Mouse (Mus musculus) spleen, adult 2 months (tissue): ENCODE results near the gene Wdr70. TPM values are rescaled to one million over a fixed set of nuclear protein-coding genes. Genes with fewer than 3 reads are reported as not detected.

Experiments
- DNase-seq, 2 experiments: peaks; one replicate each; pipeline versions ENCODE4 v3.0.0 to v3.0.0-alpha.2; 2012 to 2021; ENCODE audit warnings: low spot score in 2 of 2, low read depth in 1 of 2
- H3K27ac ChIP-seq: fragments of 200-500 bp; 2 replicates; pipeline ENCODE4 v1.5.1; 2012; ENCODE audit warnings: low read length, inconsistent platforms; ENCODE audit not compliant: insufficient read depth
- H3K27me3 ChIP-seq: fragments of 200-500 bp; 2 replicates; pipeline ENCODE4 v1.6.1; 2012; ENCODE audit warnings: mild to moderate bottlenecking, moderate library complexity, low read length, inconsistent platforms; ENCODE audit not compliant: control insufficient read depth, insufficient read depth
- H3K36me3 ChIP-seq: fragments of 200-500 bp; 2 replicates; pipeline ENCODE4 v1.6.1; 2012; ENCODE audit warnings: mild to moderate bottlenecking, low read length, inconsistent platforms; ENCODE audit not compliant: control insufficient read depth, insufficient read depth
- H3K4me1 ChIP-seq: fragments of 200-500 bp; 2 replicates; pipeline ENCODE4 v1.6.1; 2011; ENCODE audit warnings: inconsistent platforms; ENCODE audit not compliant: control insufficient read depth, insufficient read depth, insufficient read length
- H3K4me3 ChIP-seq: fragments of 200-500 bp; 2 replicates; pipeline ENCODE4 v1.5.1; 2011; ENCODE audit warnings: mild to moderate bottlenecking, inconsistent platforms; ENCODE audit not compliant: insufficient read depth, insufficient read length; ENCODE audit errors: extremely low read depth
- CTCF ChIP-seq: fragments of 200-500 bp; IDR thresholded peaks from 2 replicates; pipeline ENCODE4 v1.5.1; 2011; ENCODE audit warnings: mild to moderate bottlenecking, inconsistent platforms; ENCODE audit not compliant: insufficient read depth, insufficient read length, insufficient replicate concordance; ENCODE audit errors: extremely low read depth
- POLR2A ChIP-seq: fragments of 200-500 bp; IDR thresholded peaks from 2 replicates; pipeline ENCODE4 v1.6.1; 2011; ENCODE audit warnings: low read depth, low read length, inconsistent platforms
- WGBS: fragments of 180-500 bp; shearing (Covaris S2); methylation state at CpG from one replicate; pipeline ENCODE4 v1.1.7; 2018; 5-methylcytosine and 5-hydroxymethylcytosine counted together
- polyA plus RNA-seq: library from polyadenylated mRNA; depleted of rRNA; stranded (reverse); fragments of >200 nt; gene quantifications from 2 replicates; pipeline ENCODE4 v1.2.3, GENCODE M21; 2012

The Wdr70 gene
- polyA plus RNA-seq, 1 experiment = 6.6 TPM

DNA sequence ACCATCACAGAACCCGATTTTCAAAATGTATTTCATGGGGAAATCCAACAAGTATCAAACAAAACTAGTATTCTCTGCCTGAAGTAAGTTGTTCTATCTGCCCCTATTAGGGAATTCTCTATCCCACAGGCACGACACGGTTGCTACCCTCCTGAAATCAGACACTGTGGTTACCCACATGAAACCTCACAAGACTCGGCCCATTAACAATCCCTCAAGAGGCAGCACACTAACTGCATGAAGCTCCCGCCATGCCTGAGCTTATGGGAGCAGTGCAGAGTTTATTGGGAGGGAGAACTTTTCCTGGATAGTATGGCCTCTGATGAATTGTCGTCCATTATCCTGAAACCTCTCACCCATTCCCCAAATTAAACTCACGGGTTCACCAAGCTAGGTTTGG is 67.8 kb downstream of the Wdr70 start:
- peaks cover 3% of the 10 kb centered on the region; the same call in 1 of the 2 replicates for H3K36me3 ChIP-seq
- H3K4me3 ChIP-seq = no peak overlapping the region
- no peak for DNase-seq
- no peaks in the 10 kb centered on the region for H3K4me1 ChIP-seq
- no peak overlapping the region for H3K27ac ChIP-seq
- H3K27me3 ChIP-seq = no peaks in the 10 kb centered on the region
- TF ChIP-seq CTCF (no peak), POLR2A (no peak)
- 91% methylated on average over 7 of the region's 7 CpGs for WGBS

DNA sequence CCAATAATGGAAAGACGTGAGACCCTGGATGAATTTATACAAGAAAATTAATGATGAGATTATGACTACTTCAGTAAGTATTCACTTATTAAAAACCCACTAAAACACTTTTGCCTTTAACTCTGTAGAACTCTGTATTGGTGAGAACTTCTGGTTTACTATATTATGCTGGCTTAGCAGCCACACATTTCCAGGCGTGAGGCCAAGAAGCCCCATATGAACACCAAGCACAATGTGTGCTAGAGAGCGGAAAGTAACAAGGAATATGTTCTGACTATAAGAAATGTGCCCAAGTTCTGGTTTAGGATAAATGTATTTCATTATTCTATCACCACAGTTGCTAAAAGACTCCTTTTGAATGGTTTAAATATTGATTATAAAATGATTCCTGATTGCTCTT is 68.4 kb downstream of the Wdr70 start:
- Histone ChIP-seq H3K36me3 (peaks cover 2% of the 10 kb centered on the region; the same call in 1 of the 2 replicates), H3K27ac (no peak overlapping the region), H3K27me3 (no peaks in the 10 kb centered on the region), H3K4me3 (no peak overlapping the region), H3K4me1 (no peaks in the 10 kb centered on the region)
- no peak for DNase-seq
- WGBS = 95% methylated on average over 3 of the region's 3 CpGs
- TF ChIP-seq POLR2A = no peak
- no peak for TF ChIP-seq CTCF

DNA sequence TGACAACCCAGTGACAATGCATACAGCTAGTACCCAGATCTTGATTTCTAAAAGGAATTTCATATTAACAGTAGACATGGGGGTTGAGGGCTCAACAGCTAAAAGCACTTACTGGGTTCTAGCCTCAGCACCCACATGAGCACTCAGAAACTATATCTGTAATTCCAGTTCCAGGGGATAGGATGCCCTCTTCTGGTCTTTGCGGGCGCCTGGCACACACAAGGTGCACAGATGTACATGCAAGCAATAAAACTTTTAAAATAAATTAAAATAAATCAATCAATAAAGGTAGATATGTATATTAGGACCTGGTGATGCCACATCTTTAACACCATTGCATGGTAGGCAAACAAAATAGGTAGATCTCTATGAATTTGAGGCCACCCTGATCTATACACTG is 71.5 kb downstream of the Wdr70 start:
- Histone ChIP-seq H3K4me3 (no peak overlapping the region), H3K27ac (no peak overlapping the region), H3K36me3 (no peaks in the 10 kb centered on the region), H3K4me1 (no peaks in the 10 kb centered on the region), H3K27me3 (no peaks in the 10 kb centered on the region)
- no peak for TF ChIP-seq POLR2A
- no peak for TF ChIP-seq CTCF
- DNase-seq = no peak
- WGBS = 95% methylated on average over 2 of the region's 2 CpGs

DNA sequence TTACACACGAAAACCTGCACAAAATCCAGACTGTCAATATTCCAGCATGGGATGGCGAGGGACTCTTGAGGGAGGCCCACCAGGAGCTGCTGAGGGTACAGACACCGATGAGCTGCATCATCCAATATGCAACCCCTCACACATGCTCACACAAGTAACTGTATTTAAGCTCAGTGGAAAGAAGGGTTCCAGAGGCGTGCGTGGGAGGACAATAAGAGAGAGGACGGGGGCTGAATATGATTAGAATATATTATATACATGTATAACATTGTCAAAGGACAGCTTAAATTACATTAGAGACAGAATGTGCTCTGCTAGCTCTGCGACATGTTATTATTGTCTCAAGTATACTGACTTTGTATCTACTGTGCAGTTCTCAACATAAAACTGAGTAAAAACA is 87.6 kb downstream of the Wdr70 start:
- H3K27ac ChIP-seq = no peak overlapping the region
- no peak for DNase-seq
- TF ChIP-seq CTCF (no peak), POLR2A (no peak)
- 93% methylated on average over 7 of the region's 7 CpGs for WGBS
- H3K4me3 ChIP-seq = no peak overlapping the region
- no peaks in the 10 kb centered on the region for H3K27me3 ChIP-seq
- no peaks in the 10 kb centered on the region for H3K4me1 ChIP-seq
- peaks cover 2% of the 10 kb centered on the region for H3K36me3 ChIP-seq

DNA sequence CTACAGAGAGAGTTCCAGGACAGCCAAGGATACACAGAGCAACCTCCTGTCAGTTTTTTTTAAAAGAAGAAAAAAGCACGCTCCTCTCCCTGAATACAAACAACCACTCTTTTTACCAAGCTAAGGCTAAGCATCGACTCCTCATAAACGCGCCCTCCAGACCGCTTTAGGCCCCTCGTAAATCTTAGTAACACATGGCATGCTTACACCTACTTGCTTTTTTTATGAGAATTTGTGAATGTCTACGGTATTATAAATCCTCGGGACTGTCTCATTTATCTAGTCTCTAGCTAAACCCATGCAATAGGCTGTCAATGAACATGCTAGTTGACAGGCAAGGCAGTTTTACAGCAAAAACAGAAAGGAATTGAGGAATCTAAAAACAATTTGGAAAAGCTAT is 91.6 kb downstream of the Wdr70 start:
- no peaks in the 10 kb centered on the region for H3K27me3 ChIP-seq
- no peaks in the 10 kb centered on the region; the same call in 1 of the 2 replicates for H3K36me3 ChIP-seq
- H3K4me3 ChIP-seq = no peak overlapping the region
- H3K4me1 ChIP-seq = no peaks in the 10 kb centered on the region
- H3K27ac ChIP-seq = no peak overlapping the region
- no peak for TF ChIP-seq POLR2A
- no peak for TF ChIP-seq CTCF
- no peak for DNase-seq
- 93% methylated on average over 8 of the region's 8 CpGs for WGBS

DNA sequence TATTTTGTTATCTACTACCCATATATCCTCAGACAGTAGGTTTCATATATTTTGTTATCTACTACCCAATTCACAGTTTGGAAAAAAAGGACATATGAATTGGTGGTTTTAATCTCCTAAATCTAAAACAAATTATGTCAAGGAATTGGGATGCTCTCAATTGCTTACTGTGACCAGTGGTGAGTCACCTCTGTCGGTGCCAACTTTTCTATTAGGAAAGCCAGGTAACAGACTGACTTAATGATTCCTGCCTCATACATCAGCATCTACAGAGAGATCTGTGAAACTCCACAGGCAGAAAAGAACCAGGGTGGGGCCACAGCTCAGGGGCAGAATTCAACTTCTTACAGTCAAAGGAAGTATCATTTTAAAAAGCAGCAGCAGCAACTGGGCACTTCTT is 93.0 kb downstream of the Wdr70 start:
- DNase-seq = no peak
- Histone ChIP-seq H3K4me3 (no peak overlapping the region), H3K4me1 (no peaks in the 10 kb centered on the region), H3K27ac (no peak overlapping the region), H3K36me3 (no peaks in the 10 kb centered on the region; the same call in 1 of the 2 replicates), H3K27me3 (no peaks in the 10 kb centered on the region)
- WGBS = 92% methylated on average over 1 of the region's 1 CpGs
- TF ChIP-seq POLR2A (no peak), CTCF (no peak)

DNA sequence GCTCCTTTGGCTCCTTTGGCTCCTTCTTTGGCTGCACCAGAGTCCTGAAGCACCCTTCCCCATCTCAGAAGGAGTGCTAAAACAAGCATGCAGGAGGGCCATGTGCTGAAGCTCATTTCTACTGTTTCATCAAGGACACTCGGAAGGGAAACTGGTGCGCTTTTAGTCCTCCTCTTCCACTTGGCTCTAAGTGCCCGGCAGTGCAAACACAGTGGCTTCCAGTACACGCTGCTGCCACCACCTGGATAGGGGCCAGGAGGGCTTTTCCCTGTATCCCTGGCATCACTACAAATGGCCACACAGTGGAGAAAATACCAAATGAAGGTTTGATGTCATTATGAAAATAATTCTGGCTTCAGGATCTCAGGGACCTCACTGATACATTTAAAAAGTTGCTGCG is 93.5 kb downstream of the Wdr70 start:
- WGBS = 89% methylated on average over 5 of the region's 5 CpGs
- TF ChIP-seq POLR2A (no peak), CTCF (no peak)
- DNase-seq = no peak
- no peak overlapping the region for H3K27ac ChIP-seq
- H3K36me3 ChIP-seq = no peaks in the 10 kb centered on the region; the same call in 1 of the 2 replicates
- no peak overlapping the region for H3K4me3 ChIP-seq
- no peaks in the 10 kb centered on the region for H3K4me1 ChIP-seq
- no peaks in the 10 kb centered on the region for H3K27me3 ChIP-seq

DNA sequence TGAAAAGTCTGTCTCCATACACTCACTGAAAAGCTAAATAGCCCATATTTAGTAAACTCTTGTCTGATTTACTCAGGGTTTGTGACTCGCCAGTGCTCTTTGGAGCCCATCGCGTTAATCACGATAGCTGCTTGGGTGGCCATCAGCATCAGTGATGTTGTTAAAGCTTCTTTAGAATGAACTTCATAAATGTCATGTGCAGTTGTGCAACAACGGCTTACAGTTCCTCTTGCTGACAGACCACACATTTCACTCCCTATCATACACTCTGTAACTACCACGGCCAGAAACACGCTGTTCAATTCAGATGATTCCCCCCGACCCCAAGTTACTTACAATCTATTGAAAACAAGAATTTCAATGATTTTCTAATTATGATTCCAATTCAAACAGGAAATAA is 95.2 kb downstream of the Wdr70 start:
- Histone ChIP-seq H3K27ac (no peak overlapping the region), H3K36me3 (no peaks in the 10 kb centered on the region; the same call in 1 of the 2 replicates), H3K4me3 (no peak overlapping the region), H3K4me1 (no peaks in the 10 kb centered on the region), H3K27me3 (no peaks in the 10 kb centered on the region)
- no peak for DNase-seq
- WGBS = 93% methylated on average over 8 of the region's 8 CpGs
- TF ChIP-seq POLR2A (no peak), CTCF (no peak)
